Mouse (Mus musculus) megakaryocyte, embryonic 14.5 days (primary cell): ENCODE data around the gene Enah.

Experiments
- FLI1 ChIP-seq: IDR thresholded peaks from 2 replicates; pipeline ENCODE4 v1.6.1; 2012; ENCODE audit warnings: low read length, inconsistent platforms, mixed read lengths
- GATA1 ChIP-seq: IDR thresholded peaks from 3 replicates; pipeline ENCODE4 v1.6.1; 2012; ENCODE audit warnings: mixed read lengths, low read length, inconsistent platforms, borderline replicate concordance

DNA sequence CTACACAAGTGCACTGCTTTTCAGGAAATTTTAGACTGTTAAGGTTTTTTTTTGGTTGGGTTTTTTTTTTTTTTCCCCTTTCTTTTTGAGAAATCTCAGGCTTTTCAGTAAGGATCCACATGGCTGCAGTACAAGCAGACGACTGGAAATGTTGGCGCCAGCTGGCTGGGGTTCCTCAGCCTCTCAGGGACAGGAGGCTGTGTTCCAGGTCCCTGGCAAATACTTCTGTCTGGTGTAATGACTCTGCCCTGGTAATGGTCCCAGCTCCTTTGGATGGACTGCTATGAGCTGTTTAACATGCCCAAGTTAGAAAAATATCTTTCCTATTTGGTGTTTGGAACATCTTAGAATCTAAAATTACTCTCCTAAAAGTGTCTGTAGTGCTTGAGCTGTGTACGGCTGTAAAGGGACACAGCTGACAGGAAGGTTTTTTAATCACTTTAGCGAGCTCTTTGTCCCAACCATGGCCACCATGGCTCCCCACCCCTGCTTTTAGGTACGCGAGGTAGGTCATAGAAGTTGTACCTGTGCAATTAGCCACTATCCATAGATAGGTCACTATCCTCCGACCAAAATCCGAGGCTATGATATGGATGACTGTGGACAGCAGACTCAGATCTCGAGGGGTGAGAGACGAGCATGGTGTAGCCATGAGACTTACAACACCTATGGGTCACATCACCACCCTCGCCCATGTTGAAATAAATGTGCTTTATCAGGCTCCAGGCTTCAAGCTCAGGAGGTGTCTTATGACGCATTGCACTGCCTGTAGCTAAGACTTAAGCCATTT, 168.1 kb downstream of the Enah start:
- no peak for TF ChIP-seq GATA1
- no peak for TF ChIP-seq FLI1
